Mouse (Mus musculus): ENCODE results near the gene Rab8a.

DNA sequence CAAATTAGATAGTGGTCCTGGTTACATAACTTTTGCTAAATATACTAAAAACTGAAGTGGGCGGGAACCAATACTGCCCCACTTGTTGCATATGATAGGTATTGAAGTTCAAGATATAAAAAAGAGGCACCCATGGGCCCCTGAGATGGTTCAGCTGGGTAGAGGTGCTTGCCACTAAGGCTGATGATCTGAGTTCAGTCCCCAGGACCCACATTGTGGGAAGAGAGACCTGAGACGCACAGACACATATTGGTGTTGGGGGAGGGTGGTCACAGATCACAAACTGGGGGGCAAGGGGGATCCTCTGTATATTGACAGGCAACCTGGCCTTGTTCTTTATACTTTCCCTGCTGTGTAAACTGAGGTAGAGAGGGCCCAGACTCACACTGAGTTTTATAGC lies 23.6 kb upstream of the Rab8a start:
- TF ChIP-seq CTCF (IDR thresholded peaks at IDR 0.05; ENCODE audit: low read depth) (no peak), EP300 (IDR thresholded peaks at IDR 0.05; ENCODE audit: low read depth) (no peak)

All from heart, postnatal 0 days (tissue).